ENCODE assay signal across 33 mouse cellular contexts in the genomic region with DNA sequence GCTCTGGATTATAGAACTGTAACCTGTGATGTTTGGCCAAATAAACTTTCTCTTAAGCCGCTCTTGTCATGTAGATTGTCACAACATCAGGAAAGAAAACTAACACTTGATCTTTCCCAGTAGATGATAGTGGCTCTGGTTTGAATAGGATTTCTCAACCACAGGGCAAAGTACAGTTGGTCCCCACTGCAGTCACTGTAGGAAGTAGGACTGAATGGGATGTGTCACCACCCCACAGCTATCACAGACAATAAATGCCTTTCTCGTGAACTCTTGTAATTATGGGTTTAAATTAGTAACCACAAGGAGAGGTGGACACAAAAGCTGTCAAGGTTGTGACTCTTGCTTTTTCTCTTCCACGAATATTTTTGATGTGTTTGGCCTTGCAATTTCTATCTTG.
"Had no signal": no experiment of that assay in that cellular context is flagged by ENCODE, and none has a peak within 500 bp of the region (broad histone marks: within the 10 kb centered on the region; RNA-seq: fewer than 3 reads in every experiment).

No protein-coding gene starts in this region.

- H3K36me3 ChIP-seq: heart, embryonic 10.5 days; heart, embryonic 12.5 days; heart, embryonic 13.5 days; heart, embryonic 15.5 days; hindbrain, embryonic 10.5 days; hindbrain, embryonic 12.5 days; hindbrain, embryonic 13.5 days; hindbrain, embryonic 15.5 days; kidney, embryonic 15.5 days had no signal

- H3K4me1 ChIP-seq: heart, embryonic 10.5 days; heart, embryonic 12.5 days; heart, embryonic 13.5 days; heart, embryonic 15.5 days; hindbrain, embryonic 10.5 days; hindbrain, embryonic 12.5 days; hindbrain, embryonic 13.5 days; hindbrain, embryonic 15.5 days; kidney, embryonic 15.5 days had no signal

- H3K9ac ChIP-seq: heart, embryonic 12.5 days; heart, embryonic 13.5 days; heart, embryonic 15.5 days; hindbrain, embryonic 12.5 days; hindbrain, embryonic 13.5 days; hindbrain, embryonic 14.5 days; hindbrain, embryonic 15.5 days; kidney, embryonic 15.5 days had no signal

- DNase-seq: heart, adult 2 months; heart, postnatal 10 days; heart, postnatal 14 days; heart, postnatal 36 days; heart, postnatal 4 days; kidney, adult 11 months; kidney, adult 18-20 months; kidney, adult 2 months; kidney, adult 8-10 months; kidney, adult 9 months; kidney, postnatal 10 days; kidney, postnatal 14 days; kidney, postnatal 25 days; kidney, postnatal 36 days; kidney, postnatal 4 days; layer of hippocampus, adult 9-11 months; layer of hippocampus, postnatal 36 days had no signal

- H3K27ac ChIP-seq: heart, adult 2 months; heart, embryonic 10.5 days; heart, embryonic 13.5 days; heart, embryonic 15.5 days; hindbrain, embryonic 10.5 days; hindbrain, embryonic 12.5 days; hindbrain, embryonic 13.5 days; hindbrain, embryonic 14.5 days; hindbrain, embryonic 15.5 days; hindbrain, postnatal 0 days; kidney, embryonic 15.5 days; kidney, postnatal 0 days; layer of hippocampus, adult 2 months had no signal

- H3K4me2 ChIP-seq: heart, embryonic 11.5 days; heart, embryonic 12.5 days; heart, embryonic 13.5 days; heart, embryonic 15.5 days; hindbrain, embryonic 12.5 days; hindbrain, embryonic 13.5 days; hindbrain, embryonic 14.5 days; hindbrain, embryonic 15.5 days; kidney, embryonic 15.5 days had no signal

- H3K27me3 ChIP-seq: heart, embryonic 12.5 days; heart, embryonic 13.5 days; heart, embryonic 15.5 days; hindbrain, embryonic 12.5 days; hindbrain, embryonic 13.5 days; hindbrain, embryonic 15.5 days; kidney, embryonic 15.5 days had no signal

- ATAC-seq: hindbrain, embryonic 16.5 days; hindbrain, postnatal 0 days; inflammation-experienced regulatory T-cells, adult 6 months had no signal

- H3K4me3 ChIP-seq: heart, adult 2 months; heart, embryonic 10.5 days; heart, embryonic 12.5 days; heart, embryonic 13.5 days; heart, embryonic 15.5 days; hindbrain, embryonic 10.5 days; hindbrain, embryonic 12.5 days; hindbrain, embryonic 13.5 days; hindbrain, embryonic 15.5 days; kidney, embryonic 15.5 days; layer of hippocampus, adult 2 months had no signal

- H3K9me3 ChIP-seq: heart, embryonic 10.5 days; heart, embryonic 13.5 days; heart, embryonic 15.5 days; hindbrain, embryonic 10.5 days; hindbrain, embryonic 12.5 days; hindbrain, embryonic 13.5 days; hindbrain, embryonic 15.5 days; kidney, embryonic 15.5 days had no signal
